Mouse (Mus musculus): Measurements from ENCODE around the gene Phc1. TPM values are rescaled to one million over a fixed set of nuclear protein-coding genes. Genes with fewer than 3 reads are reported as not detected.

Gene Phc1
- polyA plus RNA-seq, 1 experiment, result 23.0 TPM

DNA sequence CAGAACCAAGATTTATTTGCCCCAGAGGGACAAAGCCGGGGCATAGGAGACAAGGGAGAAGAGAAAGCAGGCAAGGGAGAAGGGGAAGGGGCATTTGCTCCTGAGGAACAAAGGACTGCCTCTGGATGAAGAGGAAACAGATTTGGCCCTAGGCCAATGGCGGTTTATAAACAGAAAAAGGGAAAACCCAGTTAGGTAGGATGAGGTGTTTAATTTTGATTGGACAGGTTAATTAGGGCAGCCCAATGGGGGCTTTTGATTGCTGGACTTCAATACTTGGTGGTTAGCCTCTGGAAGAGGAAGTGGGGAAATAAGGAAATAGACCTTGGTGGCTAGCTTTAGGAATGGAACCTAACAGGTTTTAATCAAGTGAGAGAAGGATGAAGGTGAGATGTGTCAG lies 48.2 kb downstream of the Phc1 start:
- Histone ChIP-seq H3K4me3 (ENCODE audit: extremely low read depth, insufficient read depth, insufficient read length) (no peak overlapping the region), H3K27me3 (ENCODE audit: control insufficient read depth, insufficient read depth, low read length) (no peaks in the 10 kb centered on the region), H3K27ac (ENCODE audit: insufficient read depth, low read length) (no peak overlapping the region), H3K4me1 (ENCODE audit: control insufficient read depth, insufficient read depth, insufficient read length) (peaks cover 11% of the 10 kb centered on the region; the same call in 1 of the 2 replicates), H3K36me3 (ENCODE audit: control insufficient read depth, insufficient read depth, low read length) (no peaks in the 10 kb centered on the region)
- 31% methylated on average over 2 of the region's 2 CpGs for WGBS
- no peak for DNase-seq (ENCODE audit: low read depth in 1 of 2, low spot score in 2 of 2)
- TF ChIP-seq CTCF (IDR thresholded peaks at IDR 0.05; ENCODE audit: extremely low read depth, insufficient read depth, insufficient read length, insufficient replicate concordance), result no peak

DNA sequence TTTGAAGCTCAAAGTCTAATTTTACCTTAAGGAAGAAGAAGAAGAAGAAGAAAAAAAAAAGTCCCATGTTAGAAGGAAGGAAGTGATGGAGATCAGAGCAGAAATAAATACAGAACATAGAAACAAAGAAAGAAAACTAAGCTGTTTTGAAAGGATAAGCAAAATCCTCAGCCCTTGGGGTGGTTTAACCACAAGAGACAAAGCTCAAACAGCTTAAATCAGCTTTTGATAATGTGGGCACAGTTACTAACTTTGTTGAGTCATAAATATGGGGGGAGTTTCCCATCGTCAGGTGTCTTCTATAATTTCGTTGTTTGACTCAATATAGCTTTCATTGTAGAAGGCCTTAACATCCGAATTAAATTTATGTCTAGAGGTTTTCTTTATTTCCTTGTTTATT lies 48.6 kb downstream of the Phc1 start:
- DNase-seq (ENCODE audit: low read depth in 1 of 2, low spot score in 2 of 2), result peak in 1 of 2 experiments; percentile 25
- Histone ChIP-seq H3K4me3 (ENCODE audit: extremely low read depth, insufficient read depth, insufficient read length) (no peak overlapping the region), H3K27ac (ENCODE audit: insufficient read depth, low read length) (no peak overlapping the region), H3K4me1 (ENCODE audit: control insufficient read depth, insufficient read depth, insufficient read length) (peaks cover 11% of the 10 kb centered on the region; the same call in 1 of the 2 replicates), H3K36me3 (ENCODE audit: control insufficient read depth, insufficient read depth, low read length) (no peaks in the 10 kb centered on the region), H3K27me3 (ENCODE audit: control insufficient read depth, insufficient read depth, low read length) (no peaks in the 10 kb centered on the region)
- 21% methylated on average over 3 of the region's 3 CpGs for WGBS
- TF ChIP-seq CTCF (IDR thresholded peaks at IDR 0.05; ENCODE audit: extremely low read depth, insufficient read depth, insufficient read length, insufficient replicate concordance) (no peak), POLR2A (IDR thresholded peaks at IDR 0.05; ENCODE audit: low read depth, low read length) (no peak)

DNA sequence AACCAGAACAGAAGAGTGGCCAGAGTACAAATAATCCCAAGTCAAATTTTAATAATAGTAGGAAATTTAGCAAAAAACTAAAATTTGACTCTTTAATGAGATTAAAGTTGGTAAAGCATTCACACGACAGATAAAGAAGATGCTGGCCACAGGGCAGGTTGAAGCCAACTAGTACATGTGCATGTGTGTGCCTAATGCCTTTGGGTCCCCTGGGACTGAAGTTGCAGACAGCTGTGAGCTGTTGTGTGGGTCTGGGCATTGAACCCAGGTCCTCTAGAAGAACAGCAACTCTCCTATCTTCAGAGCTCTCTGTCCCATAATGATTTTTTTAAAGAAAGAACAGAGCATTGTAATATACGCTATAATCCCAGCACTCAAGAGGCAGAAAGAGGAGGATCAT lies 49.1 kb downstream of the Phc1 start:
- DNase-seq (ENCODE audit: low read depth in 1 of 2, low spot score in 2 of 2), result no peak
- Histone ChIP-seq H3K27ac (ENCODE audit: insufficient read depth, low read length) (no peak overlapping the region), H3K27me3 (ENCODE audit: control insufficient read depth, insufficient read depth, low read length) (no peaks in the 10 kb centered on the region), H3K4me3 (ENCODE audit: extremely low read depth, insufficient read depth, insufficient read length) (no peak overlapping the region), H3K4me1 (ENCODE audit: control insufficient read depth, insufficient read depth, insufficient read length) (peaks cover 11% of the 10 kb centered on the region; the same call in 1 of the 2 replicates), H3K36me3 (ENCODE audit: control insufficient read depth, insufficient read depth, low read length) (no peaks in the 10 kb centered on the region)
- TF ChIP-seq CTCF (IDR thresholded peaks at IDR 0.05; ENCODE audit: extremely low read depth, insufficient read depth, insufficient read length, insufficient replicate concordance) (no peak), POLR2A (IDR thresholded peaks at IDR 0.05; ENCODE audit: low read depth, low read length) (no peak)
- WGBS, result 62% methylated on average over 2 of the region's 2 CpGs

DNA sequence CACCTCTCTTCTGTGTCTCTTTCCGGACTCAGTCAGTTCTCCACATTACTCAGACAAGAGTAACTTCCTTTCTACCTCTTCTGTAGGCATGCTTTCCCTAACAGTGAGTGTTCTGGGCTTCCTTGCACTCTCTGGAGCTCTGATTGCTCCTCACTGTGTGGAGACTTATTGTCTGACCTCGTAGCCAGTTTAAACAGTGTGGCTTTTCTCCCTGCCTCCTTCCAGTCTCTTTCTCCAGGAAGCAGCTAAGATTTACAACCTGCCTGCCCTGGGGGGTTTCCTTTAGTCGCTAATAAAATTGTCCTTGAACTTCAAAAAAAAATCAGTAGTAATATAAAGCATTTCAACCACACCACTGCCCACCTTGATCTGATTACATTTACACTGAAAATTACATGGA lies 50.1 kb downstream of the Phc1 start:
- no peak for TF ChIP-seq POLR2A (IDR thresholded peaks at IDR 0.05; ENCODE audit: low read depth, low read length)
- WGBS, result 32% methylated on average over 3 of the region's 3 CpGs
- DNase-seq (ENCODE audit: low read depth in 1 of 2, low spot score in 2 of 2), result no peak
- Histone ChIP-seq H3K27ac (ENCODE audit: insufficient read depth, low read length) (no peak overlapping the region), H3K27me3 (ENCODE audit: control insufficient read depth, insufficient read depth, low read length) (no peaks in the 10 kb centered on the region), H3K4me1 (ENCODE audit: control insufficient read depth, insufficient read depth, insufficient read length) (peaks cover 11% of the 10 kb centered on the region; the same call in 1 of the 2 replicates), H3K4me3 (ENCODE audit: extremely low read depth, insufficient read depth, insufficient read length) (no peak overlapping the region), H3K36me3 (ENCODE audit: control insufficient read depth, insufficient read depth, low read length) (no peaks in the 10 kb centered on the region)

DNA sequence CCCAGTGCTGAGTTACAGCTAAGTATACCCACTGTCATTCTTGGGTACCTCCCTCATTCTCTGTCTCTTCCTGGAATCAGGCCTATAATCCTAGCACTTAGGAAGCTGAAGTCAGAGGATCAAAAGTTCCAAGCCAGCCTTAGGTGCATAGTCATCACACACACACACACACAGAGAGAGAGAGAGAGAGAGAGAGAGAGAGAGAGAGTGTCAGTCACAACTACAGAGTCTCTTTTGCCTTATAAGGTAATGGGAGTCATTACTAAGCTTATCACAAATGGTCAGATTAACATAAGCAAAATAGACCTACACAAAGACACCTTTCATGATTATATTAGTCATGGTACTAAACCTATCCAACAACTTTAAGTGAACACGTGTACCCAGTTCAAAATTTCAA lies 51.0 kb downstream of the Phc1 start:
- Histone ChIP-seq H3K4me1 (ENCODE audit: control insufficient read depth, insufficient read depth, insufficient read length) (peaks cover 11% of the 10 kb centered on the region; the same call in 1 of the 2 replicates), H3K27me3 (ENCODE audit: control insufficient read depth, insufficient read depth, low read length) (no peaks in the 10 kb centered on the region), H3K4me3 (ENCODE audit: extremely low read depth, insufficient read depth, insufficient read length) (no peak overlapping the region), H3K36me3 (ENCODE audit: control insufficient read depth, insufficient read depth, low read length) (no peaks in the 10 kb centered on the region), H3K27ac (ENCODE audit: insufficient read depth, low read length) (no peak overlapping the region)
- no peak for DNase-seq (ENCODE audit: low read depth in 1 of 2, low spot score in 2 of 2)
- TF ChIP-seq CTCF (IDR thresholded peaks at IDR 0.05; ENCODE audit: extremely low read depth, insufficient read depth, insufficient read length, insufficient replicate concordance) (no peak), POLR2A (IDR thresholded peaks at IDR 0.05; ENCODE audit: low read depth, low read length) (no peak)
- 86% methylated on average over 1 of the region's 1 CpGs for WGBS

DNA sequence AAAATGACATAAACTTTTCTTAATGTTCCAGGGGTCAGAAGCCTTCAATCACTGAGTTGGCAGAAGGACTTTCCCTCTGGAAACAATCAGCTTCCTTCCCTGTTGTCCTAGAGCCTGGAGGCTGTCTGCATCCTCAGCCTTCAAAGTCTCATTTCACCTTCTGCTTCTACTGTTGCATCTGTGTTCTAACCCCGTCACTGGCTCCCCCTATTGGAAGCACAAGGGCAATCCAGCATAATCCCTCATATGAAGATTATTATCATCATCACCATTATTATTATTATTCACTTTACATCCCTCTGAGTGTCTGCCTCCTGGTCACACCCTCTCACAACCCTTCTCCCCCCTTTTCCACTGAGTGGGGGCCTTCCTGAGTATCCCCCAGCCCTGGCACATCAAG lies 52.1 kb downstream of the Phc1 start:
- H3K4me1 ChIP-seq (ENCODE audit: control insufficient read depth, insufficient read depth, insufficient read length), result peaks cover 6% of the 10 kb centered on the region; the same call in 1 of the 2 replicates
- H3K4me3 ChIP-seq (ENCODE audit: extremely low read depth, insufficient read depth, insufficient read length), result no peak overlapping the region
- DNase-seq (ENCODE audit: low read depth in 1 of 2, low spot score in 2 of 2), result no peak
- TF ChIP-seq CTCF (IDR thresholded peaks at IDR 0.05; ENCODE audit: extremely low read depth, insufficient read depth, insufficient read length, insufficient replicate concordance), result no peak
- TF ChIP-seq POLR2A (IDR thresholded peaks at IDR 0.05; ENCODE audit: low read depth, low read length), result no peak
- no peak overlapping the region for H3K27ac ChIP-seq (ENCODE audit: insufficient read depth, low read length)
- 46% methylated on average over 1 of the region's 1 CpGs for WGBS
- H3K27me3 ChIP-seq (ENCODE audit: control insufficient read depth, insufficient read depth, low read length), result no peaks in the 10 kb centered on the region
- no peaks in the 10 kb centered on the region for H3K36me3 ChIP-seq (ENCODE audit: control insufficient read depth, insufficient read depth, low read length)

DNA sequence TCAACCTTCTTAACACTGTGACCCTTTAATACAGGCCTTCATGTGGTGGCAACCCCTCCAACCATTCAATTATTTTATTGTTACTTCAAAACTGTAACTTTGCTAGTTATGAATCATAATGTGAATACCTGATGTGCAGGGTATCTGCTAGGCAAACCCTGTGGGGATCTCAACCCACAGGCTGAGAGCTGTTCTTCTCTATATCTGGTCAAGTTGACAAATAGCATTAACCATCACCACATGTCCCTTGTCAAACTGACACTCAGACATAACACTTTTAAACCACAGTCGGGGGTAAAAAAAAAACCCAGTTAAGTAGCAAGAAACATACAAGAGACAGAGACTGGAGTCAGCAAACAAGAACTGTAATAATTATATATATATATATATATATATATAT lies 55.5 kb downstream of the Phc1 start:
- TF ChIP-seq CTCF (IDR thresholded peaks at IDR 0.05; ENCODE audit: extremely low read depth, insufficient read depth, insufficient read length, insufficient replicate concordance), result no peak
- no peak for TF ChIP-seq POLR2A (IDR thresholded peaks at IDR 0.05; ENCODE audit: low read depth, low read length)

More for the DNA sequence above, 55.5 kb downstream of the Phc1 start:
- WGBS, result 65% methylated on average over 1 of the region's 1 CpGs
- Histone ChIP-seq H3K4me3 (ENCODE audit: extremely low read depth, insufficient read depth, insufficient read length) (no peak overlapping the region), H3K27me3 (ENCODE audit: control insufficient read depth, insufficient read depth, low read length) (no peaks in the 10 kb centered on the region), H3K4me1 (ENCODE audit: control insufficient read depth, insufficient read depth, insufficient read length) (no peaks in the 10 kb centered on the region), H3K36me3 (ENCODE audit: control insufficient read depth, insufficient read depth, low read length) (no peaks in the 10 kb centered on the region), H3K27ac (ENCODE audit: insufficient read depth, low read length) (no peak overlapping the region)
- no peak for DNase-seq (ENCODE audit: low read depth in 1 of 2, low spot score in 2 of 2)
